9 mouse cellular contexts compared by ENCODE assay signal in the genomic region with DNA sequence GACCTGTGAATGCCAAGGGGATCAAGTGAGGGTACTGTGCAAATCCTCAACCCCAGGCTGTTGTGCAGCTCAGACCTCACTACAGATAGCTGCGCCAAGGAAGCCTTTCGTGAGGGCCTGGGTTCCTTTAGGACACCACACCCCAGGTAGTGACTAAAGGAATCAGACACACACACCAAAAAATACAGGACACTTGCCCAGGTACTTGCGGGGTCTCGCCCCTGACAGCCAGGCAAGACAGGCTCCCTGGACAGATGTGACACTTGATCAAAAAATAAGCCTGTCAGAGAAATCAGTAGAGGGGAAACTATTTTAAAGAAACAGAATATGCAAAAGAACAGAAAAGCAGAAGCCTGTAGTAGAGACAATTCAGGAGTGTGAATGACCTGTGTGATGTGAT. TPM values are rescaled to one million over a fixed set of nuclear protein-coding genes. Genes with fewer than 3 reads are reported as not detected.
A peak's percentile ranks its signal among the peaks of the same experiment; 100 is the strongest.
DNase-seq lines count a peak whose midpoint lies in the region; ATAC-seq and TF ChIP-seq lines count a peak whose summit lies in the region.
"Had no signal": no experiment of that assay in that cellular context is flagged by ENCODE, and none has a peak within 500 bp of the region (broad histone marks: within the 10 kb centered on the region; RNA-seq: fewer than 3 reads in every experiment).

No protein-coding gene starts in this region.

- H3K4me1 ChIP-seq in kidney, embryonic 15.5 days: peaks cover 54% of the 10 kb centered on the region
- peaks cover 42% of the 10 kb centered on the region for H3K4me1 ChIP-seq in embryonic facial prominence, embryonic 15.5 days
- peaks cover 40% of the 10 kb centered on the region for H3K4me1 ChIP-seq in intestine, embryonic 16.5 days (ENCODE audit: control insufficient read depth, insufficient read depth, low read length)

- ATAC-seq in kidney, embryonic 15.5 days (replicated peaks; ENCODE audit: low FRiP score): no peak
- no peak for ATAC-seq in embryonic facial prominence, embryonic 15.5 days (ENCODE audit: insufficient number of reproducible peaks, low FRiP score, low TSS enrichment, low read depth)
- ATAC-seq in intestine, embryonic 16.5 days: no peak

- H3K4me3 ChIP-seq in kidney, embryonic 15.5 days (replicated peaks): peak overlapping the region; percentile 78
- peak overlapping the region; percentile 82 for H3K4me3 ChIP-seq in embryonic facial prominence, embryonic 15.5 days (replicated peaks)
- peak overlapping the region; percentile 88 for H3K4me3 ChIP-seq in intestine, embryonic 16.5 days (ENCODE audit: low read length)
- peak overlapping the region; percentile 36 for H3K4me3 ChIP-seq in myocyte

- peaks cover 32% of the 10 kb centered on the region for H3K36me3 ChIP-seq in kidney, embryonic 15.5 days
- H3K36me3 ChIP-seq in embryonic facial prominence, embryonic 15.5 days: peaks cover 24% of the 10 kb centered on the region
- H3K36me3 ChIP-seq in intestine, embryonic 16.5 days (ENCODE audit: control insufficient read depth, insufficient read depth, low read length): peaks cover 12% of the 10 kb centered on the region; the same call in 1 of the 2 replicates
- H3K36me3 ChIP-seq in myocyte (ENCODE audit: control insufficient read depth, insufficient read depth): peaks cover 3% of the 10 kb centered on the region

- H3K9ac ChIP-seq in kidney, embryonic 15.5 days: peak overlapping the region; percentile 68
- H3K9ac ChIP-seq in embryonic facial prominence, embryonic 15.5 days: peak overlapping the region; percentile 44; the same call in 1 of the 2 replicates
- peak overlapping the region; percentile 78 for H3K9ac ChIP-seq in intestine, embryonic 16.5 days (ENCODE audit: low read depth, low read length)

- H3K9me3 ChIP-seq in kidney, embryonic 15.5 days (replicated peaks): no peaks in the 10 kb centered on the region
- H3K9me3 ChIP-seq in embryonic facial prominence, embryonic 15.5 days (replicated peaks): no peaks in the 10 kb centered on the region
- no peaks in the 10 kb centered on the region for H3K9me3 ChIP-seq in intestine, embryonic 16.5 days (ENCODE audit: control insufficient read depth, low read length)

- 88% methylated on average over 4 of the region's 4 CpGs for WGBS in kidney, embryonic 15.5 days
- WGBS in embryonic facial prominence, embryonic 15.5 days: 77% methylated on average over 4 of the region's 4 CpGs
- WGBS in intestine, embryonic 16.5 days: 84% methylated on average over 4 of the region's 4 CpGs

- no peaks in the 10 kb centered on the region for H3K27me3 ChIP-seq in kidney, embryonic 15.5 days
- H3K27me3 ChIP-seq in embryonic facial prominence, embryonic 15.5 days: no peaks in the 10 kb centered on the region
- no peaks in the 10 kb centered on the region for H3K27me3 ChIP-seq in intestine, embryonic 16.5 days (replicated peaks; ENCODE audit: control insufficient read depth, insufficient read depth, low read length)
- no peaks in the 10 kb centered on the region for H3K27me3 ChIP-seq in myocyte (ENCODE audit: control insufficient read depth, insufficient read depth, insufficient read length)

- peak overlapping the region; percentile 50 for H3ac ChIP-seq in myocyte (ENCODE audit: control insufficient read depth, insufficient read length)

- no peak for DNase-seq in kidney, adult 18-20 months
- no peak for DNase-seq in right cerebral cortex, postnatal 36 days (ENCODE audit: low spot score in 2 of 2)
- no peak for DNase-seq in thymus, adult 18-20 months
- DNase-seq in urinary bladder, postnatal 14 days (ENCODE audit: low spot score): no peak
- DNase-seq: kidney, adult 2 months had no signal

- peaks cover 17% of the 10 kb centered on the region for H3K79me2 ChIP-seq in myocyte (ENCODE audit: control insufficient read depth, insufficient read depth)

- H3K27ac ChIP-seq in kidney, embryonic 15.5 days: no peak overlapping the region
- H3K27ac ChIP-seq in embryonic facial prominence, embryonic 15.5 days (replicated peaks): no peak overlapping the region
- H3K27ac ChIP-seq in intestine, embryonic 16.5 days (ENCODE audit: low read length): no peak overlapping the region

- TF ChIP-seq POLR2A in myocyte (IDR thresholded peaks at IDR 0.05; ENCODE audit: insufficient read length, low read depth): no peak

- H3K4me2 ChIP-seq in kidney, embryonic 15.5 days: peak overlapping the region; percentile 94
- peak overlapping the region; percentile 91 for H3K4me2 ChIP-seq in embryonic facial prominence, embryonic 15.5 days (replicated peaks)
- H3K4me2 ChIP-seq in intestine, embryonic 16.5 days (ENCODE audit: low read depth, low read length): peak overlapping the region; percentile 96
- H3K4me2 ChIP-seq in myocyte (ENCODE audit: low read depth): peak overlapping the region; percentile 69

TF ChIP-seq in myocyte, 11 proteins besides CTCF, POLR2A, EP300 and RAD21:
- TF ChIP-seq TCF12 (IDR thresholded peaks at IDR 0.05; ENCODE audit: insufficient read depth, poor library complexity, severe bottlenecking): no peak
- TF ChIP-seq TCF3 (IDR thresholded peaks at IDR 0.05; ENCODE audit: insufficient read length, low read depth): no peak
- no peak for TF ChIP-seq MAX (IDR thresholded peaks at IDR 0.05; ENCODE audit: low read depth)
- no peak for TF ChIP-seq REST (IDR thresholded peaks at IDR 0.05; ENCODE audit: insufficient read depth, insufficient read length)
- no peak for TF ChIP-seq MYOD1 (IDR thresholded peaks at IDR 0.05; ENCODE audit: control insufficient read depth in 1 of 3, insufficient read length in 2 of 3, low read depth in 2 of 3)
- no peak for TF ChIP-seq POLR2AphosphoS2 (IDR thresholded peaks at IDR 0.05; ENCODE audit: insufficient read length, low read depth)
- TF ChIP-seq MYOG (IDR thresholded peaks at IDR 0.05; ENCODE audit: control insufficient read depth in 1 of 3, insufficient read depth in 1 of 3, insufficient read length in 2 of 3, low read depth in 2 of 3): no peak
- TF ChIP-seq CEBPB (IDR thresholded peaks at IDR 0.05; ENCODE audit: insufficient read depth, poor library complexity, severe bottlenecking): no peak
- no peak for TF ChIP-seq USF1 (IDR thresholded peaks at IDR 0.05; ENCODE audit: low read depth)
- no peak for TF ChIP-seq SRF (IDR thresholded peaks at IDR 0.05; ENCODE audit: control insufficient read depth, insufficient read length, low read depth)
- TF ChIP-seq E2F4 (IDR thresholded peaks at IDR 0.05; ENCODE audit: insufficient read depth): no peak

RNA-seq across cellular contexts. Expression of a gene that starts 1.0 kb away (rescaled TPM):
- 26.8 and 31.0 TPM in 2 replicates for polyA plus RNA-seq in kidney, embryonic 15.5 days (2015; fragmentation: Nextera tagmentation; extraction: Ambion mirVana)
- 40.9 and 44.0 TPM in 2 replicates for polyA plus RNA-seq in embryonic facial prominence, embryonic 15.5 days (2015; fragmentation: Nextera tagmentation; extraction: Ambion mirVana)
- polyA plus RNA-seq in intestine, embryonic 16.5 days (2015; fragmentation: Nextera tagmentation; extraction: Ambion mirVana): 20.8 and 24.9 TPM in 2 replicates
- 17.0 TPM for polyA plus RNA-seq in myocyte (2012; fragmentation: generic; extraction: Trizol)

RNA-seq across cellular contexts. Expression of a gene that starts 6.9 kb away (rescaled TPM):
- 81.9 and 87.7 TPM in 2 replicates for polyA plus RNA-seq in kidney, embryonic 15.5 days (2015; fragmentation: Nextera tagmentation; extraction: Ambion mirVana)
- polyA plus RNA-seq in embryonic facial prominence, embryonic 15.5 days (2015; fragmentation: Nextera tagmentation; extraction: Ambion mirVana): 135 and 137 TPM in 2 replicates
- polyA plus RNA-seq in intestine, embryonic 16.5 days (2015; fragmentation: Nextera tagmentation; extraction: Ambion mirVana): 91.7 and 106 TPM in 2 replicates
- polyA plus RNA-seq in myocyte (2012; fragmentation: generic; extraction: Trizol): 59.8 TPM

RNA-seq across cellular contexts. Expression of a gene that starts 8.3 kb away (rescaled TPM):
- polyA plus RNA-seq in kidney, embryonic 15.5 days (2015; fragmentation: Nextera tagmentation; extraction: Ambion mirVana): 439 and 464 TPM in 2 replicates
- 415 and 433 TPM in 2 replicates for polyA plus RNA-seq in embryonic facial prominence, embryonic 15.5 days (2015; fragmentation: Nextera tagmentation; extraction: Ambion mirVana)
- polyA plus RNA-seq in intestine, embryonic 16.5 days (2015; fragmentation: Nextera tagmentation; extraction: Ambion mirVana): 664 and 676 TPM in 2 replicates
- 365 TPM for polyA plus RNA-seq in myocyte (2012; fragmentation: generic; extraction: Trizol)

RNA-seq across cellular contexts. Expression of a gene that starts 33.9 kb away (rescaled TPM):
- 115 and 118 TPM in 2 replicates for polyA plus RNA-seq in kidney, embryonic 15.5 days (2015; fragmentation: Nextera tagmentation; extraction: Ambion mirVana)
- 100.0 and 110 TPM in 2 replicates for polyA plus RNA-seq in embryonic facial prominence, embryonic 15.5 days (2015; fragmentation: Nextera tagmentation; extraction: Ambion mirVana)
- polyA plus RNA-seq in intestine, embryonic 16.5 days (2015; fragmentation: Nextera tagmentation; extraction: Ambion mirVana): 121 and 130 TPM in 2 replicates
- polyA plus RNA-seq in myocyte (2012; fragmentation: generic; extraction: Trizol): 84.7 TPM

RNA-seq across cellular contexts. Expression of a gene that starts 40.9 kb away (rescaled TPM):
- polyA plus RNA-seq in kidney, embryonic 15.5 days (2015; fragmentation: Nextera tagmentation; extraction: Ambion mirVana): 1.1 and 1.3 TPM in 2 replicates
- polyA plus RNA-seq in embryonic facial prominence, embryonic 15.5 days (2015; fragmentation: Nextera tagmentation; extraction: Ambion mirVana): 2.1 and 2.5 TPM in 2 replicates
- 0.93 and 1.1 TPM in 2 replicates for polyA plus RNA-seq in intestine, embryonic 16.5 days (2015; fragmentation: Nextera tagmentation; extraction: Ambion mirVana)
- 2.3 TPM for polyA plus RNA-seq in myocyte (2012; fragmentation: generic; extraction: Trizol)

Comparison
In these comparisons a context has a peak if more than half of its experiments do, and no peak if none do; other contexts are left out.
1. H3K4me3 ChIP-seq: peak in every context shown above with its lines; median percentile 88 in intestine, embryonic 16.5 days; 82 in embryonic facial prominence, embryonic 15.5 days; 78 in kidney, embryonic 15.5 days; 36 in myocyte.